Mouse (Mus musculus): ENCODE data around the gene Kxd1.

The Kxd1 gene

GRCm38 (mm10) chr8:70469938-70470337, 57.8 kb downstream of the Kxd1 start:
- DNase-seq (ENCODE audit: low read depth in 1 of 2, low spot score in 2 of 2) = no peak

- DNase-seq (ENCODE audit: low read depth in 1 of 2, low spot score in 2 of 2) = no peak
Measured at GRCm38 (mm10) chr8:70469295-70469916, 58.4 kb downstream of the Kxd1 start.

- no peak for DNase-seq (ENCODE audit: low read depth in 1 of 2, low spot score in 2 of 2)
Measured at GRCm38 (mm10) chr8:70468733-70469132, 59.0 kb downstream of the Kxd1 start.

- DNase-seq (ENCODE audit: low read depth in 1 of 2, low spot score in 2 of 2) = no peak
Measured at GRCm38 (mm10) chr8:70467907-70468306, 59.8 kb downstream of the Kxd1 start.

GRCm38 (mm10) chr8:70467229-70467725, 60.5 kb downstream of the Kxd1 start:
- DNase-seq (ENCODE audit: low read depth in 1 of 2, low spot score in 2 of 2) = no peak

GRCm38 (mm10) chr8:70466771-70467170, 61.0 kb downstream of the Kxd1 start:
- DNase-seq (ENCODE audit: low read depth in 1 of 2, low spot score in 2 of 2) = no peak

GRCm38 (mm10) chr8:70466305-70466704, 61.5 kb downstream of the Kxd1 start:
- no peak for DNase-seq (ENCODE audit: low read depth in 1 of 2, low spot score in 2 of 2)

GRCm38 (mm10) chr8:70465701-70466100, 62.1 kb downstream of the Kxd1 start:
- no peak for DNase-seq (ENCODE audit: low read depth in 1 of 2, low spot score in 2 of 2)

- DNase-seq (ENCODE audit: low read depth in 1 of 2, low spot score in 2 of 2) = no peak
Measured at GRCm38 (mm10) chr8:70464162-70464561, 63.6 kb downstream of the Kxd1 start.

- DNase-seq (ENCODE audit: low read depth in 1 of 2, low spot score in 2 of 2) = no peak
Measured at GRCm38 (mm10) chr8:70463306-70463705, 64.5 kb downstream of the Kxd1 start.

GRCm38 (mm10) chr8:70462516-70462813, 65.3 kb downstream of the Kxd1 start:
- no peak for DNase-seq (ENCODE audit: low read depth in 1 of 2, low spot score in 2 of 2)

GRCm38 (mm10) chr8:70461765-70462515, 65.8 kb downstream of the Kxd1 start:
- DNase-seq (ENCODE audit: low read depth in 1 of 2, low spot score in 2 of 2) = no peak

- DNase-seq (ENCODE audit: low read depth in 1 of 2, low spot score in 2 of 2) = no peak
Measured at GRCm38 (mm10) chr8:70460606-70461005, 67.2 kb downstream of the Kxd1 start.

GRCm38 (mm10) chr8:70460199-70460598, 67.6 kb downstream of the Kxd1 start:
- no peak for DNase-seq (ENCODE audit: low read depth in 1 of 2, low spot score in 2 of 2)

GRCm38 (mm10) chr8:70459636-70460035, 68.1 kb downstream of the Kxd1 start:
- no peak for DNase-seq (ENCODE audit: low read depth in 1 of 2, low spot score in 2 of 2)

GRCm38 (mm10) chr8:70458462-70458861, 69.3 kb downstream of the Kxd1 start:
- DNase-seq (ENCODE audit: low read depth in 1 of 2, low spot score in 2 of 2) = no peak
